8 mouse cellular contexts compared by ENCODE assay signal in genomic region chr5:53998146-53998742, GRCm38 (mm10). TPM values are rescaled to one million over a fixed set of nuclear protein-coding genes. Genes with fewer than 3 reads are reported as not detected.
A peak's percentile ranks its signal among the peaks of the same experiment; 100 is the strongest.
DNase-seq lines count a peak whose midpoint lies in the region; ATAC-seq and TF ChIP-seq lines count a peak whose summit lies in the region.

Stim2 (plus strand) TSS chr5:53998499.

- DNase-seq in forebrain, embryonic 14.5 days (ENCODE audit: low spot score), result peak; percentile 95
- peak; percentile 97 to 98 for DNase-seq in heart, postnatal 14 days
- DNase-seq in layer of hippocampus, adult 11-12 months (ENCODE audit: low spot score), result peak; percentile 96
- peak; percentile 94 for DNase-seq in lung, adult 18-20 months
- DNase-seq in testis, postnatal 14 days (ENCODE audit: low spot score), result peak; percentile 94

- peak; percentile 89 for TF ChIP-seq POLR2A in ES-Bruce4 (IDR thresholded peaks at IDR 0.05; ENCODE audit: insufficient read depth, low read length)

- H3K4me2 ChIP-seq in forebrain, embryonic 14.5 days (ENCODE audit: low read length), result peak within 1 kb of the TSS; percentile 65
- H3K4me2 ChIP-seq in neural tube, embryonic 15.5 days, result peak within 1 kb of the TSS; percentile 79

- H3K9me3 ChIP-seq in ES-Bruce4 (replicated peaks; ENCODE audit: control insufficient read depth, insufficient read depth, low read length, poor library complexity, severe bottlenecking), result no peaks in the 10 kb centered on the region
- H3K9me3 ChIP-seq in forebrain, embryonic 14.5 days (replicated peaks; ENCODE audit: control insufficient read depth, low read length), result no peaks in the 10 kb centered on the region
- H3K9me3 ChIP-seq in neural tube, embryonic 15.5 days (replicated peaks), result no peaks in the 10 kb centered on the region

- H3K4me1 ChIP-seq in ES-Bruce4 (ENCODE audit: control insufficient read depth, insufficient read depth, low read length), result no peaks in the 10 kb centered on the region
- peaks cover 14% of the 10 kb centered on the region for H3K4me1 ChIP-seq in forebrain, embryonic 14.5 days (ENCODE audit: control insufficient read depth, insufficient read depth, low read length)
- peaks cover 35% of the 10 kb centered on the region for H3K4me1 ChIP-seq in neural tube, embryonic 15.5 days

- peak within 1 kb of the TSS; percentile 92 for H3K9ac ChIP-seq in ES-Bruce4 (ENCODE audit: low read depth, poor library complexity, severe bottlenecking)
- peak within 1 kb of the TSS; percentile 90 for H3K9ac ChIP-seq in forebrain, embryonic 14.5 days (ENCODE audit: low read length)
- peak within 1 kb of the TSS; percentile 89 for H3K9ac ChIP-seq in neural tube, embryonic 15.5 days (replicated peaks)

- no peak for TF ChIP-seq EP300 in ES-Bruce4 (IDR thresholded peaks at IDR 0.05; ENCODE audit: insufficient read depth, low read depth, low read length)

- TF ChIP-seq CTCF in ES-Bruce4 (IDR thresholded peaks at IDR 0.05; ENCODE audit: low read depth, low read length), result no peak

- intact Hi-C loops in heart, postnatal 14 days (cut with DNase I), result loop anchor here (2.0 to 5.0 kb wide), 6 partner anchors 44 to 126 kb away; no protein-coding TSS in a partner anchor

- H3K36me3 ChIP-seq in ES-Bruce4 (ENCODE audit: control insufficient read depth, insufficient read depth, low read length, poor library complexity, severe bottlenecking), result no peaks in the 10 kb centered on the region
- H3K36me3 ChIP-seq in forebrain, embryonic 14.5 days (ENCODE audit: control insufficient read depth, insufficient read depth, low read length), result no peaks in the 10 kb centered on the region
- no peaks in the 10 kb centered on the region for H3K36me3 ChIP-seq in neural tube, embryonic 15.5 days

- under 1% methylated on average over 69 of the region's 71 CpGs for WGBS in forebrain, embryonic 14.5 days
- 0% methylated on average over 45 of the region's 71 CpGs for WGBS in neural tube, embryonic 15.5 days

- no peaks in the 10 kb centered on the region for H3K27me3 ChIP-seq in ES-Bruce4 (ENCODE audit: control insufficient read depth, insufficient read depth, low read length, poor library complexity, severe bottlenecking)
- no peaks in the 10 kb centered on the region for H3K27me3 ChIP-seq in forebrain, embryonic 14.5 days (replicated peaks; ENCODE audit: control insufficient read depth, insufficient read depth, low read length)
- H3K27me3 ChIP-seq in neural tube, embryonic 15.5 days (replicated peaks), result no peaks in the 10 kb centered on the region

- H3K4me3 ChIP-seq in ES-Bruce4 (ENCODE audit: low read depth, low read length), result peak within 1 kb of the TSS; percentile 89
- H3K4me3 ChIP-seq in forebrain, embryonic 14.5 days (ENCODE audit: low read depth, low read length), result peak within 1 kb of the TSS; percentile 91
- H3K4me3 ChIP-seq in neural tube, embryonic 15.5 days (replicated peaks), result peak within 1 kb of the TSS; percentile 91

- no peak within 1 kb of the TSS for H3K27ac ChIP-seq in ES-Bruce4 (ENCODE audit: insufficient read depth, low read length)
- peak within 1 kb of the TSS; percentile 90 for H3K27ac ChIP-seq in forebrain, embryonic 14.5 days (ENCODE audit: low read depth, low read length)
- H3K27ac ChIP-seq in neural tube, embryonic 15.5 days (replicated peaks), result peak within 1 kb of the TSS; percentile 95

- ATAC-seq in cerebellum, adult (ENCODE audit: insufficient number of reproducible peaks, low FRiP score, low TSS enrichment), result peak; percentile 79
- peak; percentile 96 for ATAC-seq in forebrain, embryonic 14.5 days
- ATAC-seq in neural tube, embryonic 15.5 days (ENCODE audit: low FRiP score), result peak; percentile 95

RNA-seq across cellular contexts. Expression of gene Stim2, which starts in this region (rescaled TPM):
- 13.7 and 15.2 TPM in 2 replicates for polyA plus RNA-seq in ES-Bruce4 (2011; ENCODE audit: insufficient read depth, insufficient read length, low read depth, missing spikeins)
- 21.0 and 23.6 TPM in 2 replicates for polyA plus RNA-seq in forebrain, embryonic 14.5 days (2014; fragmentation: Nextera tagmentation; extraction: Ambion mirVana)
- total RNA-seq in heart, postnatal 14 days (2021), result 10 to 100 TPM; 19.9 to 23.5 TPM
- 22.1 and 31.3 TPM in 2 replicates for polyA plus RNA-seq in neural tube, embryonic 15.5 days (2015; fragmentation: Nextera tagmentation; extraction: Ambion mirVana)
